Mouse (Mus musculus): Measurements from ENCODE around the gene A630076J17Rik.

Gene A630076J17Rik

DNA sequence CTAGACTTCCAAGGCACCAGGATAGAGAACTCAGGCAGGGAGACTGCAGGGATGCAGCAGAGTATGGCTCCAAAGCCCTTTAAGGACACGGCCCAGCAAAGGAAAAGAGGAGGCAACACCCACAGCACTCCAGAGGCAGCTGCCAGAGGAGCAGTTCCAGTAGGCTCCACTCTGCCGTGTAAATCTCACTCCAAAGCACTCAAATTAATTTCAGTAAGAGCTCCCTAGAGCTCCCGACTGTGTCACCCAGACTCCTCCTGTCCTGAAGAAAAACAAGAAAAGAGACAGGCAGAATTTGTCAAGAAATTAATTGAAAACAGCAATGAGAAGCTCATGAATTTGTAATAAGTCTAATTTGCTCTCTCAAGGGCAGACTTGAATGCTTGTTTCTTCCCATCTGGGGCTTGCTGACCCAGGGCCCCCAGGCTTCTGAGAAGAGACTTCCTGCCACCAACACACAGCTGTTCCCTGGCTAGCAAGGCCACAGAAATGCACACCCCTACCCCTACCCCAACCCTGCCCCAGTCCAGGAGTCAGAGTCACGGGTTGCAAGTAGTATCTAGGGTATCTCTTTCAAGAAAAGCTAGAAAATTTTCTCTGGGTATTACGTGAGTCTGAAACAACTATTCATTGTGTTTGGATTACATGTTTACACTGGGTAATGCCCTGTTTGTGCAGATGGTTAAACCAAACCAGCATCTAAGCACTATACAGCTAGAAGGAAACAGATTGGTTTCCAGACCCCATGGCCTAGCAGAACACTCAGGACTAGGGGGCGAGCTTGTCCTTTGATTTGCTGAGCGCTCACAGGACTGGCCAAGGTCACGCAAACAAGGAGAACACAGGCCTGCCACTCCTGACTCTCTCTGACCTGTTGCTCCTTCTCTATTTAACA is 30.8 kb downstream of the A630076J17Rik start:
- in situ Hi-C loops (cut with MboI; ENCODE audit: low pct_unique_long_range_greater_than_20kb in 1 of 2, low sequenced_read_pairs in 2 of 2, unreplicated experiment in 1 of 2), result no loop called here

DNA sequence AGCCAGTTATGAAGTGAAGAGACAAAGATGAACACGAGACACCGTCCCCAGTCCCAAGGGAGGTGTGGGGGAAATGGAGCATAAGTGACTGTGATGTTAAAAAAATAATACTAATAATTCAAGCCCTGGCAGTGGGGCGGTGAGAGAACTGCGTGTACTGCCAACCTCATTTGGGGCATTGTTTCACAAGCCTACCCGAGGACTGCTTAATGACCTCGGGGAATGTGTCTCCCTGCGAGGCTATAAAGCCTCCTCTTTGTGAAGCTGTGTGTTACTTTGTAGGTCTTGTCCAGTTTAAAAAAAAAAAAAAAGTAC is 31.4 kb downstream of the A630076J17Rik start:
- in situ Hi-C loops (cut with MboI; ENCODE audit: low pct_unique_long_range_greater_than_20kb in 1 of 2, low sequenced_read_pairs in 2 of 2, unreplicated experiment in 1 of 2), result no loop called here

DNA sequence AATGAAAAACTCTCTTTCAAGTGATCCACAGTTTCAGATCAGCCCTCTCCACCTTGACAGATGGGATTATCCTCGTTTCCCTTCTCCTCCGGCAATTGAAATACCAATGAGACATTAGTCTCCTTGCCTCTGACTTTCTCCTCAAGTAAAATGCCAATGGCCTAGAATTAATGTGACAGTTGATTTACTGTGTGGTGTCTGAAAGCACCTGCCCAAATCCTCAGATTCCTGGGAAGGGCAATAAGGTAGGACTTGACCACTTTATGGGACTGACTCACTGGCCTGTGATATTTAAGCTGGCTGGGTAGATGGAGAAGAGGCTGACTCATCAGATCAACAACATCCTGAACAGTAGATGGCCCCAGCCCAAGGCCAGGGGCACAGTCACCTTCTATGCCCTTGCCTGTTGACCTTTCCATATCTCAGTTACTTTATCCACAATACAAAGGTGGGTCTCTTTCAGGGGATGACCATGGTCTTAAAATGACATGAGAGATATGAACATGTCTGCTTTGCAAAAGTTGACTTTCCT is 36.5 kb downstream of the A630076J17Rik start:
- in situ Hi-C loops (cut with MboI; ENCODE audit: low pct_unique_long_range_greater_than_20kb in 1 of 2, low sequenced_read_pairs in 2 of 2, unreplicated experiment in 1 of 2), result no loop called here

DNA sequence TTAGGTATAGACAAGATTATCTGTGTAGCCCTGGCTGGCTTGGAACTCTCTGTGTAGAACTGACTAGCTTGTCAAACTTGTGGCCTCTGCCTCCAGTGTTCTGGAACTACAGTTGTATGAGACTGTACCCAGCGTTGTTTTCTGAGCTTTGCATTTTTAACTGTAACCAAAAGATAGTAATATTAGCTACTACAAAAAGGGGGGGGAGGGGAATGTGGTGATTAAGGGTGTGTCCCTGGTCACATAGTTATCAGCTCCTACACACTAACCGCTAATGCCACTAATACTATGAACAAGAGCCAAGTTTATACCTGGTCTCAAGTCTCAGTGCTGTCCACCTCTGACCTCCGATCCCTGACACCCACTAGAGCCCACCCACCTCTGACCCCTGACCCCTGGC is 42.0 kb downstream of the A630076J17Rik start:
- in situ Hi-C loops (cut with MboI; ENCODE audit: low pct_unique_long_range_greater_than_20kb in 1 of 2, low sequenced_read_pairs in 2 of 2, unreplicated experiment in 1 of 2), result loop anchor here in 1 of 2 experiments (5.0 kb wide), 1 partner anchor 40 kb away; the partner anchor contains the start of gene A630076J17Rik

DNA sequence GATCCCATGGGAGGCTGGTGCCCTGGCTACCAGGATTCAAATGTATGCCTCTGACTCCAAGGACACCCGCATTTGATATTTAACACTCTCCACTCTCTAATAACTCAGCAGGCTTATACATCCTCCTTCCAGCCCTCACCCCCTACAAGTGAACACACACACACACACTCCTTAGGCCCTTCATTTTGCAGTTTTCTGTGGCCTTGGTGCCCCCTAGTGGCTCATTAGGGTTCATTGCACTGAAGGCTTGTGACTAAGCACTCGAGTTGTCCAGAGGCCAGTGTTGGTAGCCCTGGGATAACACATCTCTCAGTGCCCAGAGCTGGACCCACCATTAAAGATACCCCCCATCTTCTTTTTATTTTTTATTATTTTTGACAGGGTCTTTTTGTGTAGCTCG is 43.4 kb downstream of the A630076J17Rik start:
- in situ Hi-C loops (cut with MboI; ENCODE audit: low pct_unique_long_range_greater_than_20kb in 1 of 2, low sequenced_read_pairs in 2 of 2, unreplicated experiment in 1 of 2), result loop anchor here in 1 of 2 experiments (5.0 kb wide), 1 partner anchor 42 kb away; the partner anchor contains the start of gene A630076J17Rik

DNA sequence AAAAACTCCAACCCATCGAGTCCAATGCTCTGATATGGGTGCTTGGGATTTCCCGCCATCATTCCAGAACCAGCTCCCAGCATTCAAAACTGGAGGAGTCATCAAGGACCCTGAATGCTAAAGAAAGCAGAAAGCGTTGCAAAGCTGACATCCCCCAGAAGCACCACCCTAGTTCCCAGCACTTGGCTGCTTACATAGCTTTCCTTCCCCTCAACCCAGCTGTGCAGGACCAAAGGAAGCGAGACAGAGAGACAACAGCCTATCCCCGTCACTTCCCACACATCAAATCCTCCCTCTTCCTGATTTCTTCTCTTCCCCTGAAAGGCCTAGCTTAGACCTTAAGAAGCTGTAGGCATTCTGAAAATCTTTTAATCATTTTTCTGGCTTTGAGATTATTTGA is 44.9 kb downstream of the A630076J17Rik start:
- in situ Hi-C loops (cut with MboI; ENCODE audit: low pct_unique_long_range_greater_than_20kb in 1 of 2, low sequenced_read_pairs in 2 of 2, unreplicated experiment in 1 of 2), result no loop called here

DNA sequence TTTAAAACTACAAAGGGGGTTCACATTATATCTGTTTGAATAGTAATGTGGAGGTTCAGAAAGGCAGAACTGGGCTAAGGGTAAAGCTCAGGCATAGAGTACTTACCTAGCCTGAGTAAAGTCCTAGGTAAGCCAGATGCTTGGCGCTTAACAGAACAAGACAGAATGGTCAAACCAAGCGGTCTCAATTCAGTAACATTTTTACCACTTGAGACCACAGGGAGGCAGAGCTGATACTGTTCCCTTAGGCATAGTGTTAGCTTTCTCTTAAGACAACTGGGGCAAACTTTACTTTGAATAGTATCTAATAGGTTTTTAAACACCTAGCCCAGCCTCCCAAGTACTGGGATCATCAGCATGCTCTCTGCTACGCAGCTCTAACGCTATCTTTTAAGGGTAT is 45.6 kb downstream of the A630076J17Rik start:
- in situ Hi-C loops (cut with MboI; ENCODE audit: low pct_unique_long_range_greater_than_20kb in 1 of 2, low sequenced_read_pairs in 2 of 2, unreplicated experiment in 1 of 2), result no loop called here

DNA sequence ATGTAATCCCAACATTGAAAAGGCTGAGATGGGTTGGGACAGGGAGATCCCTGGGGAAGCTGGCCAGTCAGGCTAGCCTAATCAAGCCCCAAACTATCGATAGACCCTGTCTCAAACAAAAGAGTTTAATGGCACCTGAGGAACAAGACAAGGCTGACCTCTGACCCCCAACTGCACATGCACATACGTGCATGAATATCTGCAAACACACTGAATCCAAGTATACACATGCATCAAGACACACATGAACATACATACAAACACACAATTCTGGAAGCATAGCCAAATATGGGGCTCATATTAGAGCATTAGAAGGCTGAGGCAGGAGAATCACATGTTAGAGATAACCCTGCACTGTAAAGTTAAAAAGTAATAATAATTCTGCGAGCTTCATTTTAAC is 46.2 kb downstream of the A630076J17Rik start:
- in situ Hi-C loops (cut with MboI; ENCODE audit: low pct_unique_long_range_greater_than_20kb in 1 of 2, low sequenced_read_pairs in 2 of 2, unreplicated experiment in 1 of 2), result no loop called here

DNA sequence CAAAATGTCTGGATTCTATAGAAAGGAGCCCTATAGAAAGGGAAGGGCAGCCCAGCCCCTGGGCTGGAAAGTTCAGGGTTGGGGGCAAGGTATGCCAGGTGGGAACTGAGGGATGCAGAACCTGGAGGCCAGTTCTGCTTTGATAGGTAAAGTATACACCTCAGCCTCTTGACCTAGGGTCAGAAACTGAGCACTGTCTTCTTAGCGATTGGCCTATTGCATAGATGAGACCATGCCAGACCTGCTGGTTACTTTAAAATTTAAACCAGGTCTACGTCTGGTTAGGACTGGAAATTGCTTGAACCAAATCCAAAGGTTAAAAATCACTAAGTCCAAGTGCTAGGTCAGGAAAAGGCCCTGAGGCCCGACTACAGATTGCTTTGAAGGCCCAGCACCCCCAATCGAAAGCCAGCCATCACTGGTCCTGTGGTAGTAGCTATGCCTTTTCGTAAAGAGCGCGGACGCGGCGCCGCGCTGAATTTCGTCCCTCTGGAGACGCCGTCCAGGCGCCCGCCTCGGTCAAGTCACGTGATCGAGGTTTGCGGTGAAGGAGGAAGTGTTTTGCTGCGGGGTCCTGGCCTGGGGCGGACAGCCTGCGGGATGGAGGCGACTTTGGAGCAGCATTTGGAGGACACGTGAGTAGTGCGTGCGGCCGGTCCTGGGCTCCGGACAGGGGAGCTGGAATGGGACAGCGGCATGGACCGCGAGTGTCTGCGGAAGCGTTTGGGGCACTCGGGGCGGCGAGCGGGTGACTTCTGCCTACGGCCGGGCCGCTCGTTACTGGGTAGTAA is 48.3 kb downstream of the A630076J17Rik start, which contains the start of gene Lamtor5:
Gene Lamtor5 (plus strand): TSS at position 380 of the 791 bp plus-strand sequence.
- in situ Hi-C loops (cut with MboI; ENCODE audit: low pct_unique_long_range_greater_than_20kb in 1 of 2, low sequenced_read_pairs in 2 of 2, unreplicated experiment in 1 of 2), result no loop called here

Measured in mouse embryonic stem cell (cell line).